ENCODE assay signal across 20 mouse cellular contexts in genomic region chr7:27710402-27710801, GRCm38 (mm10). TPM values are rescaled to one million over a fixed set of nuclear protein-coding genes. Genes with fewer than 3 reads are reported as not detected.
"Had no signal": no experiment of that assay in that cellular context is flagged by ENCODE, and none has a peak within 500 bp of the region (broad histone marks: within the 10 kb centered on the region; RNA-seq: fewer than 3 reads in every experiment).

No protein-coding gene starts in this region.

- H3K27ac ChIP-seq: midbrain, embryonic 10.5 days; midbrain, embryonic 12.5 days; neural tube, embryonic 13.5 days; neural tube, embryonic 15.5 days; stomach, embryonic 15.5 days; stomach, postnatal 0 days had no signal

- H3K4me1 ChIP-seq: midbrain, embryonic 10.5 days; midbrain, embryonic 12.5 days; neural tube, embryonic 13.5 days; neural tube, embryonic 15.5 days; stomach, embryonic 15.5 days had no signal

- DNase-seq: lung, adult 18-20 months; lung, embryonic 14.5 days; lung, postnatal 10 days; lung, postnatal 4 days; midbrain, embryonic 14.5 days; right cerebral cortex, postnatal 25 days; thymus, adult 2 months; thymus, postnatal 25 days; thymus, postnatal 4 days had no signal

- H3K4me3 ChIP-seq: midbrain, embryonic 10.5 days; midbrain, embryonic 12.5 days; myocyte; neural tube, embryonic 13.5 days; neural tube, embryonic 15.5 days; stomach, embryonic 15.5 days had no signal

RNA-seq across cellular contexts. Expression of gene Ttc9b, which starts 56.7 kb away (rescaled TPM):
- total RNA-seq: megakaryocyte, adult 5-6 weeks; megakaryocyte-erythroid progenitor cell, adult 5-6 weeks had no signal
- polyA plus RNA-seq: spleen, adult 2 months; thymus, adult 2 months; urinary bladder, adult 2 months had no signal
